Mouse (Mus musculus): ENCODE data around the gene Ap3b2. TPM values are rescaled to one million over a fixed set of nuclear protein-coding genes. Genes with fewer than 3 reads are reported as not detected.
A peak's percentile ranks its signal among the peaks of the same experiment; 100 is the strongest.
"Not testable (repeated sequence)": the region's sequence is repeated elsewhere in the genome, so short reads cannot be mapped to it uniquely, and the experiment has no call there.

Gene Ap3b2
- polyA plus RNA-seq, 1 experiment from 2014 or later: 2.6 TPM

DNA sequence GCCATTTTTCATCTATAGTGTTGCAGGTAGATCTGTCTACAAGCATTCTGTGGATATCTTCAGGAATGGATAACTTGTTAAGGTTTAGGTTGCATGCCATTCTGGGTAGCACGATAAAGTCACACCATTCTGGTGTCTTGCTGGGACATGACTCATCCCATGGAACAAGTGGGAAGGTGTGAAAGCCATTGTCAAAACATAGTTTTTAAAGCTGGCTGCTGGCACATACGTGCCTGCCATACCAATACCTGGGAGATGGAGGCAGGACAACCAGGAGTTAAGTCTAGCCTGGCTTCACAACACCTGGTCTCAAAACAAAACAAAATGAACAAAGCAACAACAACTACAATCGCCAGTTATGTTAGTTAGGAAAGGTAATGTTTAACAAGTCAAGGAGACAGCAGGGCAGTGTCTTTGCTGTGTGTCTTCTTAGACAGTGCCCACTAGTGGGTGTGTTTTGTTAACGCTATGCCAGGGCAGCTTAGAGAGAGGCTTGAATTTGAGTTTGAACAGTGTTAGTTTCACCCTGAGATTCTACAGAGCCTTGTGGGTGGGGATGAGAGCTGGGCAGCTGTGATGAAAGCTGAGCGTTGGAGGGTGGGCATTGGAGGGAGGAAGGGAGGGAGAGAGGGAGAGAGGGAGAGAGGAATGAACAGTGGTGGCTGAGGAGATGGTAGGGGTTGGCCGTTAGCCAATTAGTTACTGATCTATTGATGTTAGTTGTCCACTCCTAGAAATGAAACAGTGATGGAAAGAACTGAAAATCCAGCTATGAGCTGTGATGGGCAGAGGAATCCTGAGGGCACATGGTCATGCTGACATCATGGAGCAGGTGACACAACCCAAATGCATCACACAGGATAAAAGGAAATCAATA lies 22.7 kb upstream of the Ap3b2 start:
- WGBS: 71% methylated on average over 6 of the region's 6 CpGs
- 0 out of 2 replicates have a peak, but pooled peaks cover 2% of the 10 kb centered on the region for H3K27me3 ChIP-seq

GRCm38 (mm10) chr7:81514906-81515590 lies 21.3 kb upstream of the Ap3b2 start:
- H3K27ac ChIP-seq: no peak overlapping the region
- H3K4me2 ChIP-seq: no peak overlapping the region
- no peak for ATAC-seq (ENCODE audit: insufficient number of reproducible peaks, insufficient read depth, low FRiP score, low TSS enrichment, low read depth)
- no peaks in the 10 kb centered on the region for H3K4me1 ChIP-seq
- no peak overlapping the region for H3K4me3 ChIP-seq
- H3K36me3 ChIP-seq: no peaks in the 10 kb centered on the region
- no peaks in the 10 kb centered on the region for H3K9me3 ChIP-seq
- WGBS: 52% methylated on average over 13 of the region's 13 CpGs
- 0 out of 2 replicates have a peak, but pooled peaks cover 2% of the 10 kb centered on the region for H3K27me3 ChIP-seq
- no peak overlapping the region for H3K9ac ChIP-seq

More for the DNA sequence above, 22.7 kb upstream of the Ap3b2 start:
- H3K4me3 ChIP-seq: no peak overlapping the region
- no peak overlapping the region for H3K27ac ChIP-seq
- H3K9ac ChIP-seq: no peak overlapping the region
- H3K36me3 ChIP-seq: no peaks in the 10 kb centered on the region
- H3K4me2 ChIP-seq: no peak overlapping the region
- ATAC-seq (ENCODE audit: insufficient number of reproducible peaks, insufficient read depth, low FRiP score, low TSS enrichment, low read depth): no peak
- no peaks in the 10 kb centered on the region for H3K4me1 ChIP-seq
- H3K9me3 ChIP-seq: no peaks in the 10 kb centered on the region

- Histone ChIP-seq H3K4me1 (no peaks in the 10 kb centered on the region), H3K27me3 (peaks cover 21% of the 10 kb centered on the region), H3K4me2 (no peak overlapping the region), H3K9me3 (no peaks in the 10 kb centered on the region), H3K27ac (no peak overlapping the region), H3K9ac (no peak overlapping the region), H3K4me3 (no peak overlapping the region), H3K36me3 (no peaks in the 10 kb centered on the region)
- no peak for ATAC-seq (ENCODE audit: insufficient number of reproducible peaks, insufficient read depth, low FRiP score, low TSS enrichment, low read depth)
- 63% methylated on average over 2 of the region's 2 CpGs for WGBS
Observed at GRCm38 (mm10) chr7:81501050-81501449, 7.3 kb upstream of the Ap3b2 start.

GRCm38 (mm10) chr7:81498181-81498580 lies 4.5 kb upstream of the Ap3b2 start, which contains the start of gene BC048679:
Gene BC048679 (minus strand): TSS chr7:81498281.
- ATAC-seq (ENCODE audit: insufficient number of reproducible peaks, insufficient read depth, low FRiP score, low TSS enrichment, low read depth): no peak
- H3K4me3 ChIP-seq: no peak within 1 kb of the TSS
- no peak within 1 kb of the TSS for H3K4me2 ChIP-seq
- H3K36me3 ChIP-seq: no peaks in the 10 kb centered on the region
- H3K9ac ChIP-seq: no peak within 1 kb of the TSS
- WGBS: 55% methylated on average over 7 of the region's 7 CpGs
- peaks cover 7% of the 10 kb centered on the region for H3K4me1 ChIP-seq
- H3K27ac ChIP-seq: no peak within 1 kb of the TSS
- H3K27me3 ChIP-seq: peaks cover 49% of the 10 kb centered on the region
- H3K9me3 ChIP-seq: no peaks in the 10 kb centered on the region

DNA sequence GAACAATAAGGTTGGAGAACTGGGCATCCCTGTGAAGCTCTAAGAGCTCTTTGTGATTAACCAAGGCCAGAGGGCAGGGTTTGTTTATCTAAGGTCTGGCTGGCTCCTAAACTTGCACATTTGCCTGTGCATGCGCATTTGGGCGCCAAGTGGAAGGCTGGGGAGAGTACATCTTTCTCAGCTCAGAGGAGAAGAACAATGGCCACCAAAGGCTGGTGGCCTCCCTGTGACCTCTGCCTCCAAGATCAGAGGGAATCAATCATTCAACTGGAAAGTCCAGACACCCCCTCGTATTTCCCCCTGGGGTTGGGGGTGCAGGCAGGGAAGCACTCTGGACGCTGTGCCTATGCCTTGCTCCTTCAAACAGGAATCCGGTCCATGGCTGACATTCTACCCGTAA lies 3.4 kb upstream of the Ap3b2 start:
- Histone ChIP-seq H3K27ac (no peak overlapping the region), H3K4me3 (no peak overlapping the region), H3K36me3 (no peaks in the 10 kb centered on the region), H3K9ac (no peak overlapping the region), H3K9me3 (no peaks in the 10 kb centered on the region), H3K4me1 (peaks cover 10% of the 10 kb centered on the region), H3K27me3 (peaks cover 56% of the 10 kb centered on the region), H3K4me2 (no peak overlapping the region)
- WGBS: 26% methylated on average over 6 of the region's 6 CpGs
- no peak for ATAC-seq (ENCODE audit: insufficient number of reproducible peaks, insufficient read depth, low FRiP score, low TSS enrichment, low read depth)

- Histone ChIP-seq H3K4me3 (peak overlapping the region; percentile 56; the same call in 1 of the 2 replicates), H3K27me3 (peaks cover 63% of the 10 kb centered on the region), H3K4me1 (peaks cover 10% of the 10 kb centered on the region), H3K36me3 (no peaks in the 10 kb centered on the region), H3K27ac (no peak overlapping the region), H3K9me3 (no peaks in the 10 kb centered on the region), H3K4me2 (peak overlapping the region; percentile 91), H3K9ac (no peak overlapping the region)
- no peak for ATAC-seq (ENCODE audit: insufficient number of reproducible peaks, insufficient read depth, low FRiP score, low TSS enrichment, low read depth)
- 49% methylated on average over 9 of the region's 9 CpGs for WGBS
Observed at GRCm38 (mm10) chr7:81492628-81493027, 1.1 kb downstream of the Ap3b2 start.

GRCm38 (mm10) chr7:81489649-81490048 lies 4.1 kb downstream of the Ap3b2 start:
- H3K4me3 ChIP-seq: no peak overlapping the region
- H3K4me1 ChIP-seq: peaks cover 10% of the 10 kb centered on the region
- H3K27ac ChIP-seq: no peak overlapping the region
- H3K4me2 ChIP-seq: no peak overlapping the region
- H3K9ac ChIP-seq: no peak overlapping the region
- no peaks in the 10 kb centered on the region for H3K9me3 ChIP-seq
- ATAC-seq (ENCODE audit: insufficient number of reproducible peaks, insufficient read depth, low FRiP score, low TSS enrichment, low read depth): no peak
- H3K27me3 ChIP-seq: peaks cover 37% of the 10 kb centered on the region
- 9% methylated on average over 9 of the region's 9 CpGs for WGBS
- no peaks in the 10 kb centered on the region for H3K36me3 ChIP-seq

GRCm38 (mm10) chr7:81480800-81481199 lies 12.9 kb downstream of the Ap3b2 start:
- Histone ChIP-seq H3K27me3 (peaks cover 28% of the 10 kb centered on the region), H3K27ac (no peak overlapping the region), H3K36me3 (no peaks in the 10 kb centered on the region), H3K4me2 (no peak overlapping the region), H3K4me1 (peaks cover 10% of the 10 kb centered on the region; the same call in 1 of the 2 replicates), H3K4me3 (no peak overlapping the region), H3K9ac (no peak overlapping the region), H3K9me3 (no peaks in the 10 kb centered on the region)
- WGBS: 1% methylated on average over 8 of the region's 8 CpGs
- no peak for ATAC-seq (ENCODE audit: insufficient number of reproducible peaks, insufficient read depth, low FRiP score, low TSS enrichment, low read depth)

GRCm38 (mm10) chr7:81479531-81480090 lies 14.1 kb downstream of the Ap3b2 start:
- Histone ChIP-seq H3K9me3 (no peaks in the 10 kb centered on the region), H3K36me3 (no peaks in the 10 kb centered on the region), H3K9ac (no peak overlapping the region), H3K4me1 (peaks cover 10% of the 10 kb centered on the region; the same call in 1 of the 2 replicates), H3K4me2 (no peak overlapping the region), H3K27me3 (peaks cover 38% of the 10 kb centered on the region), H3K27ac (no peak overlapping the region), H3K4me3 (no peak overlapping the region)
- WGBS: 23% methylated on average over 3 of the region's 3 CpGs
- ATAC-seq (ENCODE audit: insufficient number of reproducible peaks, insufficient read depth, low FRiP score, low TSS enrichment, low read depth): no peak

- not testable (repeated sequence) for H3K36me3 ChIP-seq; H3K9ac ChIP-seq; H3K27ac ChIP-seq; ATAC-seq (ENCODE audit: insufficient number of reproducible peaks, insufficient read depth, low FRiP score, low TSS enrichment, low read depth); H3K4me2 ChIP-seq; H3K4me1 ChIP-seq; H3K9me3 ChIP-seq; H3K4me3 ChIP-seq
- peaks cover 39% of the 10 kb centered on the region for H3K27me3 ChIP-seq
Observed at GRCm38 (mm10) chr7:81478261-81478660, 15.5 kb downstream of the Ap3b2 start.

GRCm38 (mm10) chr7:81476833-81477232 lies 16.9 kb downstream of the Ap3b2 start:
- Histone ChIP-seq H3K9ac (no peak overlapping the region; the same call in 1 of the 2 replicates), H3K4me3 (peak overlapping the region; percentile 25), H3K4me2 (peak overlapping the region; percentile 46), H3K27ac (no peak overlapping the region), H3K36me3 (no peaks in the 10 kb centered on the region), H3K9me3 (no peaks in the 10 kb centered on the region), H3K4me1 (peaks cover 10% of the 10 kb centered on the region; the same call in 1 of the 2 replicates), H3K27me3 (peaks cover 39% of the 10 kb centered on the region)
- no peak for ATAC-seq (ENCODE audit: insufficient number of reproducible peaks, insufficient read depth, low FRiP score, low TSS enrichment, low read depth)
- 3% methylated on average over 24 of the region's 24 CpGs for WGBS
